Mouse (Mus musculus): ENCODE measurements around the gene C2cd4b.

DNA sequence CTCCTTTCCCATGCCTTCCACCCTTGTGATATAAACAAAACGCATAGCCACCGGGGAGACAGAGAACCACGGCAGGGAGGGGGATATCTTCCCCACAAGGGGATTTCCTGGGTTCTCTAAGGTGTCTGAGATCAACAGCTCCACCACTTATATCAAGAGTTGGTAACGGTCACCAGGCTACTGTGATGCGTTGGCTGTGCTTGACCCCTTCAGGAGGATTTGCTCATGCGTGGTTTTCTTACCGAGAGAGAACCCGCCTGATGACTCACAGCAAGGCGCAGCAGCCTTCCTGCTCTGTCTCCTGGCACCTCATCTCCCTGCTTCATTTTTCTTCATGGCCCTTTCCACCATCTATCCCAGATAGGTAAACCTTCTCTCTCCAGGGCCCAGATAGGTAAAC is 47.1 kb upstream of the C2cd4b start:
- no peak for TF ChIP-seq CTCF (IDR thresholded peaks at IDR 0.05; ENCODE audit: borderline replicate concordance, insufficient read depth, low read depth, low read length)
- TF ChIP-seq POLR2A (IDR thresholded peaks at IDR 0.05; ENCODE audit: borderline replicate concordance, insufficient read depth, low read length), result no peak

Measured in cerebellum, adult 2 months (tissue).